Mouse (Mus musculus) MEL (cell line): ENCODE data around the gene Lmntd1. TPM values are rescaled to one million over a fixed set of nuclear protein-coding genes. Genes with fewer than 3 reads are reported as not detected.

Experiments
- DNase-seq: peaks from one replicate; pipeline ENCODE4 v3.0.0; 2011; ENCODE audit warnings: low read depth, low spot score
- H3K27ac ChIP-seq: 2 replicates; pipeline ENCODE4 v1.5.1; 2012; ENCODE audit warnings: low read depth, mild to moderate bottlenecking, control low read depth, low read length, moderate library complexity; ENCODE audit not compliant: control insufficient read depth
- H3K27me3 ChIP-seq, 2 experiments: fragments of 150-350 bp in 1 of 2; sonication (generic) in 1 of 2; 2 replicates each; pipeline ENCODE4 v1.6.1; 2012; ENCODE audit warnings: low read length in 2 of 2, mild to moderate bottlenecking in 2 of 2, improper control_type of control experiment in 1 of 2, moderate library complexity in 1 of 2; ENCODE audit not compliant: insufficient read depth in 2 of 2, control insufficient read depth in 1 of 2
- H3K36me3 ChIP-seq, 2 experiments: 2 replicates each; pipeline ENCODE4 v1.6.1; 2012 to 2014; ENCODE audit warnings: low read length in 2 of 2, improper control_type of control experiment in 1 of 2, inconsistent platforms in 1 of 2, mild to moderate bottlenecking in 1 of 2; ENCODE audit not compliant: insufficient read depth in 2 of 2, control insufficient read depth in 1 of 2
- H3K4me1 ChIP-seq, 2 experiments: fragments of 150-350 bp in 1 of 2; sonication (generic) in 1 of 2; 2 replicates each; pipeline ENCODE4 v1.6.1; 2012; ENCODE audit warnings: low read length in 2 of 2, improper control_type of control experiment in 1 of 2, mild to moderate bottlenecking in 1 of 2; ENCODE audit not compliant: insufficient read depth in 2 of 2, control insufficient read depth in 1 of 2
- H3K4me3 ChIP-seq, 2 experiments: fragments of 150-350 bp in 1 of 2; sonication (generic) in 1 of 2; 2 replicates each; pipeline ENCODE4 v1.5.1; 2012; ENCODE audit warnings: low read depth in 2 of 2, low read length in 2 of 2, mild to moderate bottlenecking in 2 of 2, moderate library complexity in 2 of 2, control low read depth in 1 of 2, improper control_type of control experiment in 1 of 2; ENCODE audit not compliant: control insufficient read depth in 1 of 2, insufficient read depth in 1 of 2
- H3K79me2 ChIP-seq: 2 replicates; pipeline ENCODE4 v1.6.1; 2012; ENCODE audit warnings: mild to moderate bottlenecking, low read length, moderate library complexity; ENCODE audit not compliant: control insufficient read depth, poor library complexity, insufficient read depth
- H3K9ac ChIP-seq: 2 replicates; pipeline ENCODE4 v1.6.1; 2012; ENCODE audit warnings: low read depth, mild to moderate bottlenecking, control low read depth, low read length, moderate library complexity; ENCODE audit not compliant: control insufficient read depth, poor library complexity, severe bottlenecking
- H3K9me3 ChIP-seq: fragments of 150-350 bp; sonication (generic); replicated peaks from 2 replicates; pipeline ENCODE4 v1.6.1; 2012; ENCODE audit warnings: mild to moderate bottlenecking, low read length, improper control_type of control experiment, moderate library complexity; ENCODE audit not compliant: insufficient read depth
- BHLHE40 ChIP-seq: IDR thresholded peaks from 2 replicates; pipeline ENCODE4 v1.6.1; 2012; ENCODE audit warnings: low read depth, mild to moderate bottlenecking, inconsistent platforms, low read length, improper control_type of control experiment, borderline replicate concordance
- CHD1 ChIP-seq: IDR thresholded peaks from 2 replicates; pipeline ENCODE4 v1.6.1; 2012; ENCODE audit warnings: low read depth, mild to moderate bottlenecking, inconsistent platforms, low read length, improper control_type of control experiment
- CHD2 ChIP-seq: IDR thresholded peaks from 2 replicates; pipeline ENCODE4 v1.6.1; 2011; ENCODE audit warnings: low read length, improper control_type of control experiment
- CTCF ChIP-seq, 3 experiments: IDR thresholded peaks in 2 of 3; conservative IDR thresholded peaks in 1 of 3; 2 replicates each; pipeline ENCODE4 v1.5.1; 2011 to 2012; ENCODE audit warnings: low read length in 3 of 3, low read depth in 2 of 3, mild to moderate bottlenecking in 2 of 3, improper control_type of control experiment in 1 of 3, inconsistent platforms in 1 of 3, mixed read lengths in 1 of 3, moderate library complexity in 1 of 3; ENCODE audit not compliant: control insufficient read depth in 1 of 3, insufficient read depth in 1 of 3, poor library complexity in 1 of 3, severe bottlenecking in 1 of 3
- EP300 ChIP-seq, 2 experiments: IDR thresholded peaks; 2 replicates each; pipeline ENCODE4 v1.6.1; 2011; ENCODE audit warnings: improper control_type of control experiment in 2 of 2, low read length in 2 of 2, low read depth in 1 of 2, mild to moderate bottlenecking in 1 of 2
- GABPA ChIP-seq: IDR thresholded peaks from 2 replicates; pipeline ENCODE4 v1.6.1; 2012; ENCODE audit warnings: low read depth, mild to moderate bottlenecking, inconsistent platforms, low read length, improper control_type of control experiment, moderate library complexity
- GATA1 ChIP-seq: IDR thresholded peaks from 2 replicates; pipeline ENCODE4 v1.6.1; 2011; ENCODE audit warnings: low read depth, low read length, improper control_type of control experiment
- JUND ChIP-seq: IDR thresholded peaks from 2 replicates; pipeline ENCODE4 v1.6.1; 2011; ENCODE audit warnings: low read depth, mild to moderate bottlenecking, improper control_type of control experiment, low read length
- MAX ChIP-seq: IDR thresholded peaks from 2 replicates; pipeline ENCODE4 v1.6.1; 2011; ENCODE audit warnings: low read length, improper control_type of control experiment
- MXI1 ChIP-seq: IDR thresholded peaks from 2 replicates; pipeline ENCODE4 v1.6.1; 2011; ENCODE audit warnings: mild to moderate bottlenecking, low read depth, low read length, improper control_type of control experiment
- MYC ChIP-seq: IDR thresholded peaks from 2 replicates; pipeline ENCODE4 v1.6.1; 2011; ENCODE audit warnings: low read depth, mild to moderate bottlenecking, low read length, improper control_type of control experiment, moderate library complexity
- NELFE ChIP-seq: IDR thresholded peaks from 2 replicates; pipeline ENCODE4 v1.6.1; 2011; ENCODE audit warnings: low read depth, low read length, improper control_type of control experiment
- POLR2AphosphoS2 ChIP-seq: IDR thresholded peaks from 2 replicates; pipeline ENCODE4 v1.6.1; 2011; ENCODE audit warnings: low read length, improper control_type of control experiment
- POLR2AphosphoS5 ChIP-seq: IDR thresholded peaks from 2 replicates; pipeline ENCODE4 v1.6.1; 2012; ENCODE audit warnings: low read depth, borderline replicate concordance, mild to moderate bottlenecking, inconsistent platforms, low read length, moderate library complexity, mixed read lengths
- RAD21 ChIP-seq: IDR thresholded peaks from 2 replicates; pipeline ENCODE4 v1.6.1; 2011; ENCODE audit warnings: mild to moderate bottlenecking, low read depth, low read length, improper control_type of control experiment
- SIN3A ChIP-seq: IDR thresholded peaks from 2 replicates; pipeline ENCODE4 v1.6.1; 2012; ENCODE audit warnings: low read length, improper control_type of control experiment, inconsistent platforms
- SMC3 ChIP-seq: IDR thresholded peaks from 2 replicates; pipeline ENCODE4 v1.6.1; 2011; ENCODE audit warnings: low read depth, low read length, improper control_type of control experiment
- TBP ChIP-seq: IDR thresholded peaks from 2 replicates; pipeline ENCODE4 v1.8.0; 2011; ENCODE audit warnings: low read depth, low read length, improper control_type of control experiment
- UBTF ChIP-seq: IDR thresholded peaks from 2 replicates; pipeline ENCODE4 v1.6.1; 2012; ENCODE audit warnings: low read depth, mild to moderate bottlenecking, inconsistent platforms, low read length, improper control_type of control experiment, moderate library complexity, borderline replicate concordance; ENCODE audit not compliant: insufficient read depth
- USF1 ChIP-seq: IDR thresholded peaks from 2 replicates; pipeline ENCODE4 v1.6.1; 2014; ENCODE audit warnings: low read depth, mild to moderate bottlenecking, inconsistent platforms, low read length, improper control_type of control experiment, moderate library complexity
- ZC3H11A ChIP-seq: IDR thresholded peaks from 2 replicates; pipeline ENCODE4 v1.6.1; 2012; ENCODE audit warnings: low read depth, mild to moderate bottlenecking, inconsistent platforms, low read length, improper control_type of control experiment
- ZNF384 ChIP-seq: IDR thresholded peaks from 2 replicates; pipeline ENCODE4 v1.6.1; 2012; ENCODE audit warnings: low read depth, mild to moderate bottlenecking, inconsistent platforms, low read length, improper control_type of control experiment
- polyA plus RNA-seq, 2 experiments: library from polyadenylated mRNA; stranded (reverse) in 1 of 2; unstranded in 1 of 2; fragments of >175 nt in 1 of 2; fragments of >200 nt in 1 of 2; gene quantifications; 2 replicates each; pipeline versions ENCODE4 v1.2.1 to v1.2.4; 2012; ENCODE audit warnings: low replicate concordance in 2 of 2, low read depth in 1 of 2; ENCODE audit not compliant: insufficient read length in 2 of 2, insufficient read depth in 1 of 2, missing spikeins in 1 of 2
- total RNA-seq: library from RNA; depleted of rRNA; stranded (reverse); fragments of 300-350 nt; gene quantifications from 2 replicates; pipeline ENCODE4 v1.2.3, GENCODE M21; 2012

The Lmntd1 gene
- total and polyA plus RNA-seq, 3 experiments, result not detected

DNA sequence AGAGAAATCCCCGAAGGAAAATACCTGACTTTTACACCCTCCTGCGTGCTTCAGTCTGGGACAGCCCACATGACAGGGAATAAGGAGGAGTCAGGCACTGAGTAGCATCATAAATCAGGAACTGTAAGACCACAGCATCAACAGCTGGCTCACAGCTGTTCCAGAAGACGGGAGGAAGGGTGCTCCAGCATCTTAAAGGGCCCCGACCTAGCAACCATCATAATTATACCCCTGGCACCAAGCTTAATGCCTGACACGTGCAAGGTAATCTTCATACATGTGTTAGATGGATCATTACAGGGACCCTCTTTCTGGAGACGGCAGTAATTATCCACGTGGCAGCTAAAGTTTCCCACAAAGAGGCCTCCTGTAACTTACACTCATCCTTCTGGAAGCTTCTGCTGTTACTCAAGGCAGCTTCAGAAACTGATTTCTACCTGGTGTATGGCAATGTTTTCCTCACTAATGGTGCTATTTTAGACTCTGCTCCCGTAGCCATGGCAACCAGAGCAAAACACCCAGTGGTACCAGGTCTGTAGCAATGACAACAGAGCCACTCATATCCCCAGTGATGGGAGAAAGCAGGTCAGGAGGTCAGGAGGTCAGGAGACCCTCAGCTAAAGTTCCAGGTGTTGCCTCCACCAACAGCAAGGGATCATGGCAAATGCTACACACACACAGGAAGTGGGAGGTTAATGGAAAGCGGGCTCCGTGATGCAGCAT lies 98.1 kb downstream of the Lmntd1 start:
- no peak overlapping the region for H3K4me3 ChIP-seq
- H3K27me3 ChIP-seq, result no peaks in the 10 kb centered on the region
- no peaks in the 10 kb centered on the region for H3K4me1 ChIP-seq
- H3K36me3 ChIP-seq, result no peaks in the 10 kb centered on the region
- H3K9ac ChIP-seq, result no peak overlapping the region
- H3K27ac ChIP-seq, result no peak overlapping the region
- no peaks in the 10 kb centered on the region for H3K9me3 ChIP-seq
- no peaks in the 10 kb centered on the region for H3K79me2 ChIP-seq
- DNase-seq, result no peak
- TF ChIP-seq POLR2AphosphoS2 (no peak), USF1 (no peak), POLR2AphosphoS5 (no peak), MYC (no peak), SMC3 (no peak), JUND (no peak), CTCF (IDR thresholded peaks at IDR 0.05 in 2 of 3, conservative IDR thresholded peaks at IDR 0.05 in 1 of 3; ENCODE audit: control insufficient read depth in 1 of 3, insufficient read depth in 1 of 3, low read depth in 2 of 3, low read length in 3 of 3, poor library complexity in 1 of 3, severe bottlenecking in 1 of 3) (no peak), ZC3H11A (no peak), GATA1 (no peak), SIN3A (no peak), RAD21 (no peak), BHLHE40 (no peak), CHD1 (no peak), ZNF384 (no peak), MAX (no peak), MXI1 (no peak), EP300 (IDR thresholded peaks at IDR 0.05; ENCODE audit: low read depth in 1 of 2, low read length in 2 of 2) (no peak), GABPA (no peak), UBTF (no peak), NELFE (no peak)

DNA sequence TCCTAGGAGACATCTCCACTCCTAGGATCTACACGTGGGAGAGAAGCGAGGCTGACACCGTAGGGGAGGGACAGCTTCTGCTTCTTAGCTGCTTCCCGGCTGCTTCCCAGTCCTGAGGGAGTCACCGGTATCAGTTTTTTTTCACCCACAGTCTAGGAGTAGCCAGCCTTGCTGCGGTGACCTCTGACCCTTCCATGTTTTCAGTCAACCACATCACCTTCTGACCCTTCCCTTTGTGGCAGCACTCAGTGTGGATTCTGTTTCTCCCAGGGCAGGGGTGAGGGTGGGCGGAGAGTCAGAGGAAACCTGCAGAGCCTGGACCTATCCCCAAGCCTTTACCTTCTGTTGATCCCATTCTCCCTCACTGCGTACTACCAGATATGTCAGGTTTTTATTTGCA lies 102.9 kb downstream of the Lmntd1 start:
- no peaks in the 10 kb centered on the region for H3K4me1 ChIP-seq
- H3K27me3 ChIP-seq, result no peaks in the 10 kb centered on the region
- no peaks in the 10 kb centered on the region for H3K79me2 ChIP-seq
- TF ChIP-seq POLR2AphosphoS5 (no peak), POLR2AphosphoS2 (no peak), EP300 (IDR thresholded peaks at IDR 0.05; ENCODE audit: low read depth in 1 of 2, low read length in 2 of 2) (no peak), CHD2 (no peak), GABPA (no peak), TBP (no peak), MAX (no peak)
- TF ChIP-seq, all 39 proteins: peak for 0
- DNase-seq, result no peak
- H3K4me3 ChIP-seq, result no peak overlapping the region
- H3K9me3 ChIP-seq, result no peaks in the 10 kb centered on the region
- no peak overlapping the region for H3K9ac ChIP-seq
- H3K27ac ChIP-seq, result no peak overlapping the region
- no peaks in the 10 kb centered on the region for H3K36me3 ChIP-seq
